Mouse (Mus musculus) heart, adult 2 months (tissue): ENCODE measurements around the gene Wars2.

ENCODE experiments used
- CTCF ChIP-seq: fragments of 200-600 bp; IDR thresholded peaks from 2 replicates; pipeline ENCODE4 v1.8.1; 2022; ENCODE audit warnings: antibody characterized with exemption, mild to moderate bottlenecking, moderate library complexity
- POLR2A ChIP-seq: fragments of 200-500 bp; IDR thresholded peaks from 2 replicates; pipeline ENCODE4 v1.6.1; 2011; ENCODE audit warnings: mild to moderate bottlenecking, low read depth, low read length, control low read depth; ENCODE audit not compliant: insufficient read depth

DNA sequence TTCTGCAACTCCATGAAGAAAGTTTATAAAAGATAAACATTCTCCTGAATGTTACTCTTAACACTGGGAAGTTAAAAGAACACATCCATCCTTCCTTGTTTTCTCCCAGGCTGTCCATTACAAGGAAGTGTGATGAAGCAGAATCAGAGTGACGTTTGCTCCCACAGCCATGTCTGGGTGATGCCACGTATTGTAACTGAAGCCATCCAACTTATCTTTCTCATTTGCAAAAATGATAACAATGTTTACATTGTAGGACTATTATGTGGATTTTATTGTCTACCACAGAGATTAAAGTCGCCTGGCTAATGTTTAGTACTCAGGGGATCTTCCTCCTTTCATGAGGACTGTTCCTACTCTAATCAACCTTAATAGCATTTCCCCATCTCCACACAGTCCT, 8.2 kb downstream of the Wars2 start:
- TF ChIP-seq POLR2A, result no peak
- no peak for TF ChIP-seq CTCF
